Mouse (Mus musculus) MEL (cell line): ENCODE measurements at regions not wholly inside any gene's neighbourhood (a gene's known extent, or its start where the extent isn't known, plus 50 kb on each side); places are given as distances from the start of the nearest gene placed in this dataset.

Source experiments
- CTCF ChIP-seq, 3 experiments: IDR thresholded peaks in 2 of 3; conservative IDR thresholded peaks in 1 of 3; 2 replicates each; pipeline ENCODE4 v1.5.1; 2011 to 2012; ENCODE audit warnings: low read length in 3 of 3, low read depth in 2 of 3, mild to moderate bottlenecking in 2 of 3, improper control_type of control experiment in 1 of 3, inconsistent platforms in 1 of 3, mixed read lengths in 1 of 3, moderate library complexity in 1 of 3; ENCODE audit not compliant: control insufficient read depth in 1 of 3, insufficient read depth in 1 of 3, poor library complexity in 1 of 3, severe bottlenecking in 1 of 3
- EP300 ChIP-seq, 2 experiments: IDR thresholded peaks; 2 replicates each; pipeline ENCODE4 v1.6.1; 2011; ENCODE audit warnings: improper control_type of control experiment in 2 of 2, low read length in 2 of 2, low read depth in 1 of 2, mild to moderate bottlenecking in 1 of 2
- GATA1 ChIP-seq: IDR thresholded peaks from 2 replicates; pipeline ENCODE4 v1.6.1; 2011; ENCODE audit warnings: low read depth, low read length, improper control_type of control experiment
- JUND ChIP-seq: IDR thresholded peaks from 2 replicates; pipeline ENCODE4 v1.6.1; 2011; ENCODE audit warnings: low read depth, mild to moderate bottlenecking, improper control_type of control experiment, low read length
- MAFK ChIP-seq: IDR thresholded peaks from 2 replicates; pipeline ENCODE4 v1.6.1; 2011; ENCODE audit warnings: low read depth, mild to moderate bottlenecking, low read length, improper control_type of control experiment, borderline replicate concordance
- NELFE ChIP-seq: IDR thresholded peaks from 2 replicates; pipeline ENCODE4 v1.6.1; 2011; ENCODE audit warnings: low read depth, low read length, improper control_type of control experiment
- SMC3 ChIP-seq: IDR thresholded peaks from 2 replicates; pipeline ENCODE4 v1.6.1; 2011; ENCODE audit warnings: low read depth, low read length, improper control_type of control experiment
- ZMIZ1 ChIP-seq: IDR thresholded peaks from 2 replicates; pipeline ENCODE4 v1.6.1; 2012; ENCODE audit warnings: low read depth, mild to moderate bottlenecking, inconsistent platforms, low read length, improper control_type of control experiment, moderate library complexity

DNA sequence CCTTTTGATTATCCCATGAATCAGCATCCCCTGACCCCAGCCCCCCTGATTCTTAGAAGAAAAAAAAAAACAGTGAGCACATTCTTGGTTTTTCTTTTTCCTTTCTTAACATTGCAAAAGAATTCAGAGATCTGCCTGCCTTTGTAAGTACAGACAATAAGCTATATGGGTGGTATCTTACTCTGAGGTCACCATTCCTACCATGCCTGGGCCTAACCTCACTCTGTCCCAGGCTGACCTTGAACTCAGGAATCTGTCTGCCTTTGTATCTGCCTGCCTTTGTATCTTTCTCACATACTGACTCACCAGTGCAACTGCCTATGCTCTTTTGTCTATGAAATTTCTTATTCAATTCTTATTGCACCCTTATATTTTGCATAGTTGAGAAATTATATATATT, 216.9 kb downstream of the Tex13c3 start:
- TF ChIP-seq CTCF (IDR thresholded peaks at IDR 0.05 in 2 of 3, conservative IDR thresholded peaks at IDR 0.05 in 1 of 3; ENCODE audit: control insufficient read depth in 1 of 3, insufficient read depth in 1 of 3, low read depth in 2 of 3, low read length in 3 of 3, poor library complexity in 1 of 3, severe bottlenecking in 1 of 3) (no peak), ZMIZ1 (no peak), NELFE (no peak), SMC3 (no peak), EP300 (IDR thresholded peaks at IDR 0.05; ENCODE audit: low read depth in 1 of 2, low read length in 2 of 2) (no peak), MAFK (no peak), GATA1 (no peak), JUND (no peak)
